Mouse (Mus musculus) frontal cortex, postnatal 25 days (tissue): Measurements from ENCODE around the gene Ttc34.

ENCODE experiments used
- DNase-seq, 2 experiments: peaks; one replicate each; pipeline ENCODE4 v3.0.0; 2022; ENCODE audit warnings: low spot score in 2 of 2

Ttc34 gene

GRCm38 (mm10) chr4:154857366-154858240 is 20.3 kb downstream of the Ttc34 start:
- peak in 1 of 2 experiments; percentile 2 for DNase-seq

- no peak for DNase-seq
Measured at GRCm38 (mm10) chr4:154858601-154859000, 21.3 kb downstream of the Ttc34 start.

GRCm38 (mm10) chr4:154861967-154862366 is 24.7 kb downstream of the Ttc34 start:
- DNase-seq: peak in 1 of 2 experiments; percentile 3

GRCm38 (mm10) chr4:154863436-154863935 is 26.2 kb downstream of the Ttc34 start:
- no peak for DNase-seq

GRCm38 (mm10) chr4:154864271-154864771 is 27.1 kb downstream of the Ttc34 start:
- peak; percentile 68 to 79 for DNase-seq

- DNase-seq: peak; percentile 2
Measured at GRCm38 (mm10) chr4:154864961-154865760, 27.9 kb downstream of the Ttc34 start.

- no peak for DNase-seq
Measured at GRCm38 (mm10) chr4:154866391-154866790, 29.1 kb downstream of the Ttc34 start.

GRCm38 (mm10) chr4:154867257-154867656 is 30.0 kb downstream of the Ttc34 start:
- DNase-seq: no peak

- no peak for DNase-seq
Measured at GRCm38 (mm10) chr4:154869440-154869839, 32.2 kb downstream of the Ttc34 start, which contains the start of gene Mmel1. Gene Mmel1, plus strand, starts transcription at chr4:154869585.

- DNase-seq: no peak
Measured at GRCm38 (mm10) chr4:154870721-154871120, 33.5 kb downstream of the Ttc34 start.

- no peak for DNase-seq
Measured at GRCm38 (mm10) chr4:154871757-154872251, 34.5 kb downstream of the Ttc34 start.

GRCm38 (mm10) chr4:154873186-154873585 is 35.9 kb downstream of the Ttc34 start:
- no peak for DNase-seq

- peak; percentile 86 to 91 for DNase-seq
Measured at GRCm38 (mm10) chr4:154877864-154878548, 40.7 kb downstream of the Ttc34 start.

- no peak for DNase-seq
Measured at GRCm38 (mm10) chr4:154880730-154881129, 43.5 kb downstream of the Ttc34 start.

- no peak for DNase-seq
Measured at GRCm38 (mm10) chr4:154882014-154882659, 44.9 kb downstream of the Ttc34 start.

GRCm38 (mm10) chr4:154885416-154885815 is 48.2 kb downstream of the Ttc34 start:
- DNase-seq: no peak

- DNase-seq: no peak
Measured at GRCm38 (mm10) chr4:154886876-154887592, 49.8 kb downstream of the Ttc34 start.

- no peak for DNase-seq
Measured at GRCm38 (mm10) chr4:154887593-154888250, 50.5 kb downstream of the Ttc34 start.

GRCm38 (mm10) chr4:154890887-154891286 is 53.6 kb downstream of the Ttc34 start:
- DNase-seq: no peak

- no peak for DNase-seq
Measured at GRCm38 (mm10) chr4:154895549-154895948, 58.3 kb downstream of the Ttc34 start.
